Mouse (Mus musculus): ENCODE measurements around the gene Gm10974. TPM values are rescaled to one million over a fixed set of nuclear protein-coding genes. Genes with fewer than 3 reads are reported as not detected.

Gm10974 gene
- total and polyA plus RNA-seq, 2 experiments from 2014 or later, result not detected

DNA sequence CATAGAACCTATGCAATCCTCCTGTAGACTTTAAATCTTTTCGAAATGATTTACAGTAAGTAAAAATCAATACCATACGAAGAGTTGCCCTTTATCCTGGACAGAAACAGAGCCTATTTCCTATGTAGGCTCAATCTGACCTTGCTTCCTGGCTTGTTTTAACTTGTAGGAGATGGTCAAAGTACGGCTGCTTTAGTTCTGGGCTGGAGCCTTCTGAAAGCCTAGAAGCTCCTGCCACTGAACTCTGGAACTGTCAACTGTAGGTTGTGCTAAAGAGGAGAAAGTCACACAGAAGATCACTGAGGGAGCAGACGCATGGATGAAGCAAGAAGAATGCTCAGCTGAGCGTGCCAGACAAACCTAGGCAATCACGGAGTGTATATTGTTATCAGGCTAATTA is 5.3 kb downstream of the Gm10974 start:
- Histone ChIP-seq H3K27me3 (ENCODE audit: control insufficient read depth, insufficient read depth, low read length) (no peaks in the 10 kb centered on the region), H3K4me3 (ENCODE audit: low read depth, low read length) (no peak overlapping the region), H3K27ac (ENCODE audit: low read depth) (no peak overlapping the region), H3K4me1 (ENCODE audit: control insufficient read depth, insufficient read depth) (no peaks in the 10 kb centered on the region; the same call in 1 of the 2 replicates), H3K9ac (replicated peaks; ENCODE audit: low read depth, low read length) (no peak overlapping the region), H3K4me2 (ENCODE audit: low read depth, low read length) (no peak overlapping the region), H3K9me3 (replicated peaks; ENCODE audit: control insufficient read depth, low read length) (no peaks in the 10 kb centered on the region), H3K36me3 (replicated peaks; ENCODE audit: control insufficient read depth, insufficient read depth, low read length) (no peaks in the 10 kb centered on the region)
- DNase-seq (ENCODE audit: low spot score) (no peak), ATAC-seq (ENCODE audit: insufficient read depth, low read depth) (no peak)
- 86% methylated on average over 6 of the region's 6 CpGs for WGBS
- TF ChIP-seq EP300 (IDR thresholded peaks at IDR 0.05; ENCODE audit: low read depth) (no peak), CTCF (IDR thresholded peaks at IDR 0.05; ENCODE audit: low read depth) (no peak)

DNA sequence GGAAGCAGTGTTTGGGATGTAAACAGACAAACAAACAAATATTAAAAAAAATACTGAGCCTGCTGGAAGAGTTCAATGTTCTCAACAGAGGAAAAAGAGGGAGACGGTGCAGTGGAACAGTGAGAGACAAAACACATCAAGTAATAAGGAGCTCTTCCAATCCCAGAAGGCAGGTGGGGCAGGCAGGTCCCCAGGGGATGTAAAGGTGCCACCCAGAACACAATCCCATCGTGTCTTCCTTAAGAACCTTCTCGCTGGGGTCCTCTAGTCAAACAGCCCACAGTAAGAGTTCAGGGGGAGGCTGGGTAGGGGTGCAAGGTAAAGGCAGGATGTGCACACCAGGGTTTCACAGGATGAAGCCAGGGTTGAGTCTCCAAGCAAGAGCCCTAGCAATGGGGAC is 7.7 kb downstream of the Gm10974 start:
- H3K4me2 ChIP-seq (ENCODE audit: low read depth, low read length), result no peak overlapping the region
- no peaks in the 10 kb centered on the region for H3K9me3 ChIP-seq (replicated peaks; ENCODE audit: control insufficient read depth, low read length)
- H3K9ac ChIP-seq (replicated peaks; ENCODE audit: low read depth, low read length), result no peak overlapping the region
- no peak overlapping the region for H3K27ac ChIP-seq (ENCODE audit: low read depth)
- 84% methylated on average over 3 of the region's 3 CpGs for WGBS
- TF ChIP-seq EP300 (IDR thresholded peaks at IDR 0.05; ENCODE audit: low read depth) (no peak), CTCF (IDR thresholded peaks at IDR 0.05; ENCODE audit: low read depth) (no peak)
- no peaks in the 10 kb centered on the region for H3K27me3 ChIP-seq (ENCODE audit: control insufficient read depth, insufficient read depth, low read length)
- DNase-seq (ENCODE audit: low spot score) (no peak), ATAC-seq (ENCODE audit: insufficient read depth, low read depth) (no peak)
- H3K4me3 ChIP-seq (ENCODE audit: low read depth, low read length), result no peak overlapping the region
- H3K36me3 ChIP-seq (replicated peaks; ENCODE audit: control insufficient read depth, insufficient read depth, low read length), result no peaks in the 10 kb centered on the region
- no peaks in the 10 kb centered on the region for H3K4me1 ChIP-seq (ENCODE audit: control insufficient read depth, insufficient read depth)

GRCm38 (mm10) chr7:66375736-66376135 is 10.0 kb downstream of the Gm10974 start:
- Histone ChIP-seq H3K27me3 (ENCODE audit: control insufficient read depth, insufficient read depth, low read length) (no peaks in the 10 kb centered on the region), H3K9ac (replicated peaks; ENCODE audit: low read depth, low read length) (no peak overlapping the region), H3K27ac (ENCODE audit: low read depth) (no peak overlapping the region), H3K36me3 (replicated peaks; ENCODE audit: control insufficient read depth, insufficient read depth, low read length) (0 out of 2 replicates have a peak, but pooled peaks cover 7% of the 10 kb centered on the region), H3K4me2 (ENCODE audit: low read depth, low read length) (no peak overlapping the region), H3K4me1 (ENCODE audit: control insufficient read depth, insufficient read depth) (no peaks in the 10 kb centered on the region), H3K4me3 (ENCODE audit: low read depth, low read length) (no peak overlapping the region), H3K9me3 (replicated peaks; ENCODE audit: control insufficient read depth, low read length) (no peaks in the 10 kb centered on the region)
- TF ChIP-seq EP300 (IDR thresholded peaks at IDR 0.05; ENCODE audit: low read depth) (no peak), CTCF (IDR thresholded peaks at IDR 0.05; ENCODE audit: low read depth) (no peak)
- no peak for DNase-seq (ENCODE audit: low spot score)
- WGBS, result 84% methylated on average over 4 of the region's 4 CpGs
- no peak for ATAC-seq (ENCODE audit: insufficient read depth, low read depth)

DNA sequence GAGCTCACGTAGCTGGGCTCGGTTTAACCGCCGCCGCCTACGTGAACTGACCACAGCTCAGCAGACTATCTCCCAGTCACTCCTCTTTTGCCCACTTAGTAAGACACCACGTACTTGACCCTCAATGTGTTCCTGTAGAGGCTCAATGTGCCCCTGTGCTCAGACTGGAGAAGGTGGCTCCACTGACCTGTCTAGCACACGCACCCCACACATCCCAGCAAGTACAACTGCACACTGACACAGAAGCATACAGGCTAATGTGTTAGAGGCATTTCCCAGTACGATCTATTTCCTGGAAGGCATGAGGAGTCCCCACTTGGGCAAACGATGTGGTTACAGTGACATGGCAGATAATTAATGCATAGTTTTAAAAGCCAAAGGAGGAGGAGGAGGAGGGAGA is 10.9 kb downstream of the Gm10974 start:
- no peak for ATAC-seq (ENCODE audit: insufficient read depth, low read depth)
- no peak overlapping the region for H3K27ac ChIP-seq (ENCODE audit: low read depth)
- no peak overlapping the region for H3K9ac ChIP-seq (replicated peaks; ENCODE audit: low read depth, low read length)
- H3K27me3 ChIP-seq (ENCODE audit: control insufficient read depth, insufficient read depth, low read length), result no peaks in the 10 kb centered on the region
- 0 out of 2 replicates have a peak, but pooled peaks cover 7% of the 10 kb centered on the region for H3K36me3 ChIP-seq (replicated peaks; ENCODE audit: control insufficient read depth, insufficient read depth, low read length)
- H3K4me3 ChIP-seq (ENCODE audit: low read depth, low read length), result no peak overlapping the region
- TF ChIP-seq EP300 (IDR thresholded peaks at IDR 0.05; ENCODE audit: low read depth), result no peak
- no peaks in the 10 kb centered on the region for H3K4me1 ChIP-seq (ENCODE audit: control insufficient read depth, insufficient read depth)
- no peak overlapping the region for H3K4me2 ChIP-seq (ENCODE audit: low read depth, low read length)
- no peak for DNase-seq (ENCODE audit: low spot score)
- WGBS, result 74% methylated on average over 10 of the region's 10 CpGs
- H3K9me3 ChIP-seq (replicated peaks; ENCODE audit: control insufficient read depth, low read length), result no peaks in the 10 kb centered on the region

GRCm38 (mm10) chr7:66384213-66384612 is 18.5 kb downstream of the Gm10974 start:
- 0 out of 2 replicates have a peak, but pooled peaks cover 7% of the 10 kb centered on the region for H3K36me3 ChIP-seq (replicated peaks; ENCODE audit: control insufficient read depth, insufficient read depth, low read length)
- H3K27me3 ChIP-seq (ENCODE audit: control insufficient read depth, insufficient read depth, low read length), result no peaks in the 10 kb centered on the region
- DNase-seq (ENCODE audit: low spot score) (peak; percentile 50), ATAC-seq (ENCODE audit: insufficient read depth, low read depth) (peak; percentile 38; the same call in 1 of the 2 replicates)
- peaks cover 4% of the 10 kb centered on the region; the same call in 1 of the 2 replicates for H3K4me1 ChIP-seq (ENCODE audit: control insufficient read depth, insufficient read depth)
- H3K4me2 ChIP-seq (ENCODE audit: low read depth, low read length), result 0 out of 2 replicates have a peak overlapping the region, but pooled peaks have one; percentile 23
- no peak overlapping the region for H3K9ac ChIP-seq (replicated peaks; ENCODE audit: low read depth, low read length)
- peak overlapping the region; percentile 40 for H3K27ac ChIP-seq (ENCODE audit: low read depth)
- 59% methylated on average over 5 of the region's 5 CpGs for WGBS
- no peaks in the 10 kb centered on the region for H3K9me3 ChIP-seq (replicated peaks; ENCODE audit: control insufficient read depth, low read length)
- TF ChIP-seq CTCF (IDR thresholded peaks at IDR 0.05; ENCODE audit: low read depth) (no peak), EP300 (IDR thresholded peaks at IDR 0.05; ENCODE audit: low read depth) (no peak)
- no peak overlapping the region for H3K4me3 ChIP-seq (ENCODE audit: low read depth, low read length)

DNA sequence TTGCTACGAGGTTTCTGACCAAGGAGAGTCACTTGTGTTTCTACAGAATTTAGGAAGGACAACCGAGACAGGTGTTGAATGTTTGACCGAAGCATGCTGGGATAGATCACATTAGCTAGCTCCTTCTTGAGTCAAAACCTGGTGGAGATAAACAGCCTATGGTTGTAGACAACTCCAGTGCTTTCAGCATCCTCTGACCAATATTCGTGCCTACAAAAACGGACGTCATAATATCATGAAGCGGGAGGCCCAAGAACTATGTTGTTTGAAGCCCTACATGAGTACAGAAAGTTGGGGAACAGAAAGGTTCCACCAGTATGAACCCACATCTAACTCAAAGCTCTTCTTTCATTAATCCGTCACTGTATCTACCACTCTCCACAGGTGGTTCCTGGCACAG is 19.2 kb downstream of the Gm10974 start:
- Histone ChIP-seq H3K9ac (replicated peaks; ENCODE audit: low read depth, low read length) (no peak overlapping the region), H3K4me1 (ENCODE audit: control insufficient read depth, insufficient read depth) (peaks cover 4% of the 10 kb centered on the region; the same call in 1 of the 2 replicates), H3K27me3 (ENCODE audit: control insufficient read depth, insufficient read depth, low read length) (no peaks in the 10 kb centered on the region), H3K9me3 (replicated peaks; ENCODE audit: control insufficient read depth, low read length) (no peaks in the 10 kb centered on the region), H3K4me3 (ENCODE audit: low read depth, low read length) (no peak overlapping the region), H3K4me2 (ENCODE audit: low read depth, low read length) (no peak overlapping the region), H3K36me3 (replicated peaks; ENCODE audit: control insufficient read depth, insufficient read depth, low read length) (0 out of 2 replicates have a peak, but pooled peaks cover 7% of the 10 kb centered on the region), H3K27ac (ENCODE audit: low read depth) (no peak overlapping the region)
- DNase-seq (ENCODE audit: low spot score) (no peak), ATAC-seq (ENCODE audit: insufficient read depth, low read depth) (no peak)
- TF ChIP-seq EP300 (IDR thresholded peaks at IDR 0.05; ENCODE audit: low read depth), result no peak
- no peak for TF ChIP-seq CTCF (IDR thresholded peaks at IDR 0.05; ENCODE audit: low read depth)
- WGBS, result 87% methylated on average over 8 of the region's 8 CpGs
